Mouse (Mus musculus) forebrain, embryonic 14.5 days (tissue): Measurements from ENCODE around the gene Plcb2. TPM values are rescaled to one million over a fixed set of nuclear protein-coding genes. Genes with fewer than 3 reads are reported as not detected.

Source experiments
- ATAC-seq: fragments of 200-750 bp; cut with Nextera tagmentation; 2 replicates; pipeline ENCODE4 v1.8.0; 2017; ENCODE audit warnings: mild to moderate bottlenecking, moderate library complexity
- DNase-seq: peaks from one replicate; pipeline ENCODE4 v3.0.0-alpha.2; 2015; ENCODE audit warnings: low spot score
- H3K27ac ChIP-seq: fragments of 300-500 bp; sonication (generic); 2 replicates; pipeline ENCODE4 v1.5.1; 2014; ENCODE audit warnings: low read depth, mild to moderate bottlenecking, control low read depth, low read length, moderate library complexity
- H3K27me3 ChIP-seq: fragments of 300-500 bp; sonication (generic); replicated peaks from 2 replicates; pipeline ENCODE4 v1.6.1; 2014; ENCODE audit warnings: low read length, control low read depth, mixed read lengths; ENCODE audit not compliant: control insufficient read depth, insufficient read depth
- H3K36me3 ChIP-seq: fragments of 300-500 bp; sonication (generic); 2 replicates; pipeline ENCODE4 v1.6.1; 2014; ENCODE audit warnings: low read length, control low read depth; ENCODE audit not compliant: control insufficient read depth, insufficient read depth
- H3K4me1 ChIP-seq: fragments of 300-500 bp; sonication (generic); 2 replicates; pipeline ENCODE4 v1.6.1; 2014; ENCODE audit warnings: antibody characterized with exemption, low read length, control low read depth; ENCODE audit not compliant: control insufficient read depth, insufficient read depth
- H3K4me2 ChIP-seq: fragments of 300-500 bp; sonication (generic); 2 replicates; pipeline ENCODE4 v1.6.1; 2014; ENCODE audit warnings: mild to moderate bottlenecking, control low read depth, low read length
- H3K4me3 ChIP-seq: fragments of 300-500 bp; sonication (generic); 2 replicates; pipeline ENCODE4 v1.5.1; 2014; ENCODE audit warnings: low read depth, low read length, control low read depth
- H3K9ac ChIP-seq: fragments of 300-500 bp; sonication (generic); 2 replicates; pipeline ENCODE4 v1.6.1; 2014; ENCODE audit warnings: mild to moderate bottlenecking, low read length, control low read depth, moderate library complexity
- H3K9me3 ChIP-seq: fragments of 300-500 bp; sonication (generic); replicated peaks from 2 replicates; pipeline ENCODE4 v1.6.1; 2016; ENCODE audit warnings: low read length, control low read depth, mixed read lengths; ENCODE audit not compliant: control insufficient read depth
- WGBS: fragments of 180-500 bp; shearing (Covaris S2); extraction: QIAGEN DNeasy Blood & Tissue Kit; methylation state at CpG from one replicate; pipeline ENCODE4 v1.1.7; 2014; 5-methylcytosine and 5-hydroxymethylcytosine counted together
- polyA plus RNA-seq: library from polyadenylated mRNA; unstranded; fragments of >200 nt; fragmentation: Nextera tagmentation; extraction: Ambion mirVana; gene quantifications from 2 replicates; pipeline ENCODE4 v1.2.1, GENCODE M21; 2014

Plcb2 gene
- polyA plus RNA-seq, 1 experiment from 2014 or later: 0.57 TPM

- DNase-seq: no peak
- peaks cover 15% of the 10 kb centered on the region for H3K4me1 ChIP-seq
- 93% methylated on average over 6 of the region's 6 CpGs for WGBS
- H3K27me3 ChIP-seq: peaks cover 30% of the 10 kb centered on the region
- H3K4me3 ChIP-seq: no peak overlapping the region
- no peak overlapping the region for H3K9ac ChIP-seq
- no peak overlapping the region for H3K4me2 ChIP-seq
- H3K9me3 ChIP-seq: no peaks in the 10 kb centered on the region
- H3K27ac ChIP-seq: no peak overlapping the region
- no peak for ATAC-seq
- no peaks in the 10 kb centered on the region for H3K36me3 ChIP-seq
Observed at GRCm38 (mm10) chr2:118713631-118714030, 14.6 kb downstream of the Plcb2 start.

- Histone ChIP-seq H3K27me3 (peaks cover 47% of the 10 kb centered on the region), H3K4me1 (peaks cover 15% of the 10 kb centered on the region), H3K9me3 (no peaks in the 10 kb centered on the region), H3K27ac (no peak overlapping the region), H3K4me2 (peak overlapping the region; percentile 84), H3K4me3 (peak overlapping the region; percentile 35), H3K36me3 (no peaks in the 10 kb centered on the region), H3K9ac (peak overlapping the region; percentile 53)
- peak; percentile 80 for ATAC-seq
- peak; percentile 84 for DNase-seq
- under 1% methylated on average over 36 of the region's 36 CpGs for WGBS
Observed at GRCm38 (mm10) chr2:118711038-118711494, 17.2 kb downstream of the Plcb2 start.

- Histone ChIP-seq H3K4me1 (peaks cover 15% of the 10 kb centered on the region), H3K36me3 (no peaks in the 10 kb centered on the region), H3K9ac (no peak overlapping the region), H3K4me3 (no peak overlapping the region), H3K9me3 (no peaks in the 10 kb centered on the region), H3K27me3 (peaks cover 60% of the 10 kb centered on the region), H3K27ac (no peak overlapping the region), H3K4me2 (no peak overlapping the region)
- 44% methylated on average over 4 of the region's 4 CpGs for WGBS
- DNase-seq (no peak), ATAC-seq (no peak)
Observed at GRCm38 (mm10) chr2:118709655-118710221, 18.5 kb downstream of the Plcb2 start.

- H3K36me3 ChIP-seq: no peaks in the 10 kb centered on the region
- no peak overlapping the region for H3K4me3 ChIP-seq
- no peaks in the 10 kb centered on the region for H3K9me3 ChIP-seq
- WGBS: 73% methylated on average over 4 of the region's 4 CpGs
- H3K27ac ChIP-seq: no peak overlapping the region
- DNase-seq: no peak
- no peak overlapping the region for H3K9ac ChIP-seq
- peaks cover 16% of the 10 kb centered on the region for H3K4me1 ChIP-seq
- H3K4me2 ChIP-seq: no peak overlapping the region
- H3K27me3 ChIP-seq: peaks cover 73% of the 10 kb centered on the region
- ATAC-seq: no peak
Observed at GRCm38 (mm10) chr2:118708472-118708871, 19.8 kb downstream of the Plcb2 start.

- Histone ChIP-seq H3K4me1 (peaks cover 21% of the 10 kb centered on the region), H3K4me3 (no peak overlapping the region), H3K9ac (no peak overlapping the region), H3K36me3 (no peaks in the 10 kb centered on the region), H3K9me3 (no peaks in the 10 kb centered on the region), H3K27me3 (peaks cover 84% of the 10 kb centered on the region), H3K27ac (peak overlapping the region; percentile 9; the same call in 1 of the 2 replicates), H3K4me2 (no peak overlapping the region)
- no peak for ATAC-seq
- DNase-seq: no peak
- WGBS: 6% methylated on average over 6 of the region's 6 CpGs
Observed at GRCm38 (mm10) chr2:118706436-118706835, 21.8 kb downstream of the Plcb2 start.

GRCm38 (mm10) chr2:118703913-118704730, 24.1 kb downstream of the Plcb2 start, which contains the start of gene Ankrd63:
TSS of gene Ankrd63 (minus strand) at chr2:118703963.
- no peaks in the 10 kb centered on the region for H3K36me3 ChIP-seq
- H3K4me2 ChIP-seq: peak within 1 kb of the TSS; percentile 69
- ATAC-seq: 0 out of 2 replicates have a peak, but pooled peaks have one; percentile 17
- H3K9ac ChIP-seq: peak within 1 kb of the TSS; percentile 38
- 1% methylated on average over 50 of the region's 50 CpGs for WGBS
- peak; percentile 42 for DNase-seq
- H3K4me1 ChIP-seq: peaks cover 20% of the 10 kb centered on the region
- H3K4me3 ChIP-seq: peak within 1 kb of the TSS; percentile 37
- no peaks in the 10 kb centered on the region for H3K9me3 ChIP-seq
- H3K27me3 ChIP-seq: peaks cover 88% of the 10 kb centered on the region
- H3K27ac ChIP-seq: no peak within 1 kb of the TSS

GRCm38 (mm10) chr2:118702883-118703761, 25.1 kb downstream of the Plcb2 start:
- ATAC-seq (peak; percentile 37), DNase-seq (no peak)
- H3K4me1 ChIP-seq: peaks cover 20% of the 10 kb centered on the region
- no peaks in the 10 kb centered on the region for H3K36me3 ChIP-seq
- H3K9me3 ChIP-seq: no peaks in the 10 kb centered on the region
- no peak overlapping the region for H3K27ac ChIP-seq
- WGBS: under 1% methylated on average over 86 of the region's 93 CpGs
- peak overlapping the region; percentile 69 for H3K4me2 ChIP-seq
- peak overlapping the region; percentile 37 for H3K4me3 ChIP-seq
- H3K27me3 ChIP-seq: peaks cover 86% of the 10 kb centered on the region
- H3K9ac ChIP-seq: peak overlapping the region; percentile 38

GRCm38 (mm10) chr2:118701971-118702882, 26.0 kb downstream of the Plcb2 start:
- Histone ChIP-seq H3K27ac (no peak overlapping the region), H3K4me1 (peaks cover 20% of the 10 kb centered on the region), H3K4me3 (peak overlapping the region; percentile 37), H3K9me3 (no peaks in the 10 kb centered on the region), H3K36me3 (no peaks in the 10 kb centered on the region), H3K27me3 (peaks cover 84% of the 10 kb centered on the region), H3K4me2 (peak overlapping the region; percentile 69), H3K9ac (peak overlapping the region; percentile 38; the same call in 1 of the 2 replicates)
- DNase-seq: no peak
- ATAC-seq: no peak
- 3% methylated on average over 51 of the region's 51 CpGs for whole genome bisulfite sequencing
